Mouse (Mus musculus): ENCODE results near the gene Tcf25. TPM values are rescaled to one million over a fixed set of nuclear protein-coding genes. Genes with fewer than 3 reads are reported as not detected.

Tcf25 gene
- polyA plus RNA-seq, 1 experiment = 557 TPM

DNA sequence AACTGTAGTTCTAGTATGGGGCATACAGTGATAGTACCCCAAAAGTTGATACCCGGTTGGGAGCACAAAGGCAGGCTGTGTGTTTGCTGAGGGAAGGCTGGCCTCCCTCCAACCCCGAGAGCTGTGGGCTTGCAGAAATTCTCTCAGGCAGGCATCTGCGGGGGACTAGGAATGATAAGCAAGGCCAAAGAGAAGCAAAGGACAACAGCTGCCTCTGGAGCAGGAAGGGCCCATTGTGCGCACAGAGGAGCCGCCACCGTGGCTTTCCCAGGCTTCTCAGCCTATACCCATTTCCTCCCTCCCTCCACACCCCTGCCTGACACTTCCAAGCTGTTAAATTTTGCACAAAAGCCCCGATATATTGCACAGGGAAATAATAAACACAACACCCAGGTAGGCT is 39.7 kb upstream of the Tcf25 start:
- no peak overlapping the region for H3K4me3 ChIP-seq (ENCODE audit: insufficient read depth, low read length)
- H3K27ac ChIP-seq (ENCODE audit: insufficient read depth, low read length) = no peak overlapping the region
- TF ChIP-seq CTCF (IDR thresholded peaks at IDR 0.05; ENCODE audit: borderline replicate concordance, insufficient read depth, low read length) (no peak), POLR2A (IDR thresholded peaks at IDR 0.05; ENCODE audit: low read depth, low read length) (no peak)
- peaks cover 12% of the 10 kb centered on the region for H3K4me1 ChIP-seq (ENCODE audit: control insufficient read depth, insufficient read depth, low read length)

DNA sequence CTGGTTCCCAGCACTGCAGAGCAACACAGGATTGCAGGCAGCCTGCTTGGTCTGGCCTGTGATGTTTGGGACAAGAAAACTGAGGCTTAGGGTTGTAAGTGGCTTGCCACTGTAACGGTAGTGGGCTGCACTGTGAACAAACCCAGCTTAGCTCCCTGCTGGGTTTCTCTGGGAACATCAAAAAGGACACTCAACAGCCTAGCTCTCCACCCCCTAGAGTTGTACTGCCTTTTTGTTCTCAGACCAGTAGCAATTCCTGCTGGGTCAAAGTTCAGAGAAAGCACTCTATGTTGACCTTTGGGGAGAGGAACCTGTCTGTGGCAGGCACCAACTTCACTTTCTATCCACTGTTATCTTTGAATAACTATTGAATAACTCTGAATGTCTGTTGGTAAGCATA is 39.1 kb upstream of the Tcf25 start:
- Histone ChIP-seq H3K4me3 (ENCODE audit: insufficient read depth, low read length) (no peak overlapping the region), H3K27ac (ENCODE audit: insufficient read depth, low read length) (no peak overlapping the region), H3K4me1 (ENCODE audit: control insufficient read depth, insufficient read depth, low read length) (peaks cover 12% of the 10 kb centered on the region)
- no peak for TF ChIP-seq CTCF (IDR thresholded peaks at IDR 0.05; ENCODE audit: borderline replicate concordance, insufficient read depth, low read length)
- no peak for TF ChIP-seq POLR2A (IDR thresholded peaks at IDR 0.05; ENCODE audit: low read depth, low read length)

DNA sequence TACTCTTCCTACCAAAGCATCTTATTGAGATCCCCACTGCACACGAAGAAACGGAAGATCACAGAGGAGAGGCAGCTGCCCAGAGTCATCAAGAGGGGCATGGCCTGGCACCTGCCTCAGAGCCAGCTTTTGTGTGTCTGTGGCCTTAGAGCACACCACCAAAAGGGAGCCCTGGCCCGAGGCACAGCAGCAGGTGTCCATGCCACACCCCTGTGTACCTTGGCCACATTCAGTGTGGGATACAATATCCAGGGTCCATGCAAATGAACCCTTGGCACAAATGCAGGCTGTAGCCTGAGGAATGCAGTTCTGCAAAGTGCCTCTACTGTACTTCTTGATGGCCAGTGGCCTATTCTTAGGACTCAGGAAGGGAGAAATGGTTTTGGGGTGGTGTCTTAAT is 36.1 kb upstream of the Tcf25 start:
- Histone ChIP-seq H3K4me3 (ENCODE audit: insufficient read depth, low read length) (no peak overlapping the region), H3K4me1 (ENCODE audit: control insufficient read depth, insufficient read depth, low read length) (no peaks in the 10 kb centered on the region), H3K27ac (ENCODE audit: insufficient read depth, low read length) (no peak overlapping the region)
- TF ChIP-seq CTCF (IDR thresholded peaks at IDR 0.05; ENCODE audit: borderline replicate concordance, insufficient read depth, low read length) (no peak), POLR2A (IDR thresholded peaks at IDR 0.05; ENCODE audit: low read depth, low read length) (no peak)

DNA sequence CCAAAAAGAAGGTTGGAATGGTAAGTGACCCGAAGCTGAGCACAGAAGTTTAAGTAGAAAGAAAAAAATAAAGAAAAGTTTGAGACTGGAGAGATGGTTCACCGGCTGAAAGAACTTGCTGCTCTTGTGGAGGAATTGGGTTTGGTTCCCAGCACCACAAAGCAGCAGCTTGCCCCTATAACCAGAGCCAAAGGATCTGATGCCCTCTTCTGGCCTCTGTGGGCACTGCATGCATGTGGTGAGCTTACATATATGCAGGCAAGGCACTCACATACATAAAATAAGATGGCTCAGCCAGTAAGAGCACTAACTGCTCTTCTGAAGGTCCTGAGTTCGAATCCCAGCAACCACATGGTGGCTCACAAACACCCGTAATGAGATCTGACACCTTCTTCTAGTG is 33.5 kb upstream of the Tcf25 start:
- H3K4me3 ChIP-seq (ENCODE audit: insufficient read depth, low read length) = no peak overlapping the region
- no peak for TF ChIP-seq POLR2A (IDR thresholded peaks at IDR 0.05; ENCODE audit: low read depth, low read length)
- H3K27ac ChIP-seq (ENCODE audit: insufficient read depth, low read length) = no peak overlapping the region
- H3K4me1 ChIP-seq (ENCODE audit: control insufficient read depth, insufficient read depth, low read length) = no peaks in the 10 kb centered on the region

DNA sequence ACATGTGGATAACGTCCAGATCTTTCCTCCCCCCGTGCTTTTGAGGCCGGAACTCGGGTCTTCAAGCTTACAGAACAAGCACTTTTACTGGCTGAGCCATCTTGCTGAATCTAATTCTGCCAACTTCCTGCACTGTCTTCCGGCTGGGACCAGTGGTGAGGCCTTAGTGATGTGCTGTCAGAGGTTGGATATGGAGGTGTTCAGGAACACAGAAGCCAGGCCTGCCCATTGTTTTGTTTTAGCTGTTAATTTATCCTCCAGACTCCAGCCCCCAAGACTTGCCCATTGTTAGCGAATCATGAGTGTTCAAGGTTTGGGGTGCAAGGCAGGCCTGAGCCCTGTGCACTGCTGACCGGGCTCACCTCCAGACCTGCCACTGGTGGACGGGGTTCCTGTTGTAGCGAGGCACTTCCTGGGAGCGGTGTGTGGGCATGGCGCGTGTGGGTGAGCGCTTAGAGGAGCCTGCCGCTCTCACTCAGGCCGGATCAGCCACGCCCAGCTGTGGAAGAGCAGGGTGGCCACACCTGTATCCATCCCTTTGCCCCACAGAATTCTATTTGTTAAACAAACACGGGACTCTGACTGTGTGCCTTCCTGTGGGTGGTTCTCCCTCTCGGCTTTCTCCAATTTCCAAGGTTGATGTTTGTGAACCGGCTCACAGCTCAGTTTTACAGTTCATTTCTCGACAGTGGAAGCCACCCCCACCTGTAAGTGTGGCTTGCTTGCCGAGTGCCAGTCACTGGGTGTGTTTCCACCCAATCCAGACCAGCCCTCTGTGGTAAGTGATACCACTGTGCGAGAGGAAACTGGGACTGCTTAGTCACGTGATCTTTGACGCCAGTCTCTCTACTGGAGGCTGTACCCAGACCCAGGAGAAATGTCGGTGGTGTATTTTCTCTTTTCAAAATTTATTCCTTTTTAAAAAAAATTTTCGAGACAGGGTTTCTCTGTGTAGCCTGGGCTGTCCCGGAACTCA is 32.2 kb upstream of the Tcf25 start:
- no peak overlapping the region for H3K4me3 ChIP-seq (ENCODE audit: insufficient read depth, low read length)

DNA sequence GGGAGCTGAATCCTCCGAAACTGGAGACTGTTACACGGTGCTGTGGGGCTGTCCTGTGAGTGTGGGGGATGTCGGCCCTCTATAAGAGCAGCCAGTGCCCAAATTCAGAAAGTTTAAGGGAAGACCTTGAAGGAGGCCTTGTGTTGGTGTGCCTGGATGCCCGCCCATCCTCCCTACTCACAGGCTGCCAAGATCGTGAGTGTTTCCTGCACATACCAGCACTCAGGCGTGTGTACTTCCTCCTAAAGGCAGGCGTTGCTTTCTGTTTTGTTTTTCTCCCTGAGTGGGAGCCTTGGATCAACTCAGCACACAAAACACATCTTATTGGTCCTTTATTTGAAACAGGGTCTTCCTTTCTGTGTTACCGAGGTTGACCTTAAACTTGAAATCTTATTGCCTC is 31.3 kb upstream of the Tcf25 start:
- TF ChIP-seq CTCF (IDR thresholded peaks at IDR 0.05; ENCODE audit: borderline replicate concordance, insufficient read depth, low read length) (no peak), POLR2A (IDR thresholded peaks at IDR 0.05; ENCODE audit: low read depth, low read length) (no peak)
- Histone ChIP-seq H3K27ac (ENCODE audit: insufficient read depth, low read length) (no peak overlapping the region), H3K4me1 (ENCODE audit: control insufficient read depth, insufficient read depth, low read length) (peaks cover 6% of the 10 kb centered on the region; the same call in 1 of the 2 replicates), H3K4me3 (ENCODE audit: insufficient read depth, low read length) (no peak overlapping the region)

More for the DNA sequence above, 32.2 kb upstream of the Tcf25 start:
- H3K27ac ChIP-seq (ENCODE audit: insufficient read depth, low read length) = no peak overlapping the region
- TF ChIP-seq POLR2A (IDR thresholded peaks at IDR 0.05; ENCODE audit: low read depth, low read length) = no peak
- no peak for TF ChIP-seq CTCF (IDR thresholded peaks at IDR 0.05; ENCODE audit: borderline replicate concordance, insufficient read depth, low read length)
- H3K4me1 ChIP-seq (ENCODE audit: control insufficient read depth, insufficient read depth, low read length) = peaks cover 6% of the 10 kb centered on the region; the same call in 1 of the 2 replicates

DNA sequence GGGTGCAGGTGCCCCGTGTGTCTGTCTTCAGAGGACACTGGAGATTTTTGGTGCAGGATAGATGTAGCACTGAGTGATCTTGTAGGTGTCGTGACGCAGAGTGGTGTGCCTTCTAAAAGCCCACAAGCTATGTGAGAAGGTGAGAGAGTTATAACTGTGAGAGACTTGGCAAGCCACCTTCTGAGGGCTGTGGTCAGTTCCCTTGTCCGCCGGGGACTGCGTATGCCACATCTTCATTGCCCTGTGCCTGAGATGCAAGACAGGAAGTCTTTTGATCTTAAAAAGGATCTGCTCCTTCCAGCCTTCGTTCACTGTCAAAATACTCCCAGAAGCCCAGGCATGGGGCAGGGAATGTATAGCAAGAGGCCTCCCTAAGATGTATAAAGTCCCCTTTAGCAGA is 30.6 kb upstream of the Tcf25 start:
- H3K4me1 ChIP-seq (ENCODE audit: control insufficient read depth, insufficient read depth, low read length) = peaks cover 6% of the 10 kb centered on the region; the same call in 1 of the 2 replicates
- no peak overlapping the region for H3K27ac ChIP-seq (ENCODE audit: insufficient read depth, low read length)
- no peak overlapping the region for H3K4me3 ChIP-seq (ENCODE audit: insufficient read depth, low read length)
- TF ChIP-seq CTCF (IDR thresholded peaks at IDR 0.05; ENCODE audit: borderline replicate concordance, insufficient read depth, low read length) (no peak), POLR2A (IDR thresholded peaks at IDR 0.05; ENCODE audit: low read depth, low read length) (no peak)

DNA sequence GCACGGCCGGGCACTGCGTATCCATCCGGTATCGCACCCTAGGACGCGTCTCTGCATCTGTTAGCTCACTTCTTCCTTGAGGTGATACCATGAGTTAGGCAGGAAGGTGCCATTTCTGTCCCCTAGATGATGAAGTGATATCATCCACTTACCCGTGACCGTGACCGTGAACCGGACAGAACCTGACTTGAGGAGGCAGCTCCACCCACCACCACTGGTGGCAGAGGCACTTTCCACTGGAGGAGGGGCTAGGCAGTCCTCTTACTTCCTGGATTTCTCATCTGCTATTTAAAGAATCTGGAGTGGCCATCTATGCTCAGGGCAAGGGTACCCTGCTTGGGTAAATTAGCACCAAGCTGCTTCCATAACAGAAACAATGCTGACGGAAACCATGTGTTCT is 30.1 kb upstream of the Tcf25 start:
- Histone ChIP-seq H3K4me1 (ENCODE audit: control insufficient read depth, insufficient read depth, low read length) (peaks cover 6% of the 10 kb centered on the region; the same call in 1 of the 2 replicates), H3K27ac (ENCODE audit: insufficient read depth, low read length) (no peak overlapping the region), H3K4me3 (ENCODE audit: insufficient read depth, low read length) (no peak overlapping the region)
- TF ChIP-seq CTCF (IDR thresholded peaks at IDR 0.05; ENCODE audit: borderline replicate concordance, insufficient read depth, low read length) (no peak), POLR2A (IDR thresholded peaks at IDR 0.05; ENCODE audit: low read depth, low read length) (no peak)

DNA sequence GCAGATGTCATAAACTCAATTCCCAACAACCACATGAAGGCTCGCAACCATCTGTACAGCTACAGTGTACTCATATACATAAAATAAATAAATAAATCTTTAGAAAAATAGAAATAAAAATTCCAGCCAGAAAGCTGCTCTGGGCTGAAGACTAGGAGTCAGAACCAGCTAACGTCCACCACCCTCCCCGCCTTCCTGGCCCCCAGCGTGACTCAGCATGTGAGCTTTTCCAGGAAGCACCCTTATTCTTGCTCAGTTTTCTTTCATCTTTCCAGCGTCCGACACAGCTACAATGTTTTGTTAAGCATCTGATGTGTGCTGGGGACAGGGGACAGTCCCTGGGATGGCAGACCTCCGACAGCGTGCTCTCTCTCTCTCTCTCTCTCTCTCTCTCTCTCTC is 28.4 kb upstream of the Tcf25 start:
- TF ChIP-seq CTCF (IDR thresholded peaks at IDR 0.05; ENCODE audit: borderline replicate concordance, insufficient read depth, low read length) (no peak), POLR2A (IDR thresholded peaks at IDR 0.05; ENCODE audit: low read depth, low read length) (no peak)
- H3K4me1 ChIP-seq (ENCODE audit: control insufficient read depth, insufficient read depth, low read length) = peaks cover 6% of the 10 kb centered on the region; the same call in 1 of the 2 replicates
- no peak overlapping the region for H3K27ac ChIP-seq (ENCODE audit: insufficient read depth, low read length)
- no peak overlapping the region for H3K4me3 ChIP-seq (ENCODE audit: insufficient read depth, low read length)

DNA sequence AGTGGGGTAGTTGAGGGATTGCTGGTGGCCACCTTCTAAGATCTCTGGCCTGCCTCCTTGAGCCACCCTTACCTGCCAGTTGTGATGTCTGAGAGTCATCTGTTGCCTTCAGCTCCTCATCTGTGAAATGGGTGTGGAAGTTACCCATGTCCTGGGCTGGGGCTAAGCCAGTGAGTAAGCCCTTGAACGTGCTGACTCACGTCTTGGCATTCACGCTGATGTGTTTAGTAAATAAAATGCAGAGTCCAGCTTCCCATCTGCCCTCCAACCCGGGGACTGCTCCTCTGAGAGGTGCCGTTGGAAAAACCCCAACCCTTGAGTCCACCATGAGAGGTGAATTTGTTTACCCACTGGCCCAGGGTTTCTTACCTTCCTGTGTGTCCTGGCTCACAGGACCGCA is 27.7 kb upstream of the Tcf25 start:
- no peak for TF ChIP-seq CTCF (IDR thresholded peaks at IDR 0.05; ENCODE audit: borderline replicate concordance, insufficient read depth, low read length)
- H3K27ac ChIP-seq (ENCODE audit: insufficient read depth, low read length) = no peak overlapping the region

More for the DNA sequence above, 27.7 kb upstream of the Tcf25 start:
- H3K4me1 ChIP-seq (ENCODE audit: control insufficient read depth, insufficient read depth, low read length) = peaks cover 6% of the 10 kb centered on the region; the same call in 1 of the 2 replicates
- no peak overlapping the region for H3K4me3 ChIP-seq (ENCODE audit: insufficient read depth, low read length)
